Mouse (Mus musculus): Measurements from ENCODE around the gene Mt1.

Gene Mt1

GRCm38 (mm10) chr8:94209639-94210038 lies 30.8 kb downstream of the Mt1 start:
- no peak for DNase-seq

DNA sequence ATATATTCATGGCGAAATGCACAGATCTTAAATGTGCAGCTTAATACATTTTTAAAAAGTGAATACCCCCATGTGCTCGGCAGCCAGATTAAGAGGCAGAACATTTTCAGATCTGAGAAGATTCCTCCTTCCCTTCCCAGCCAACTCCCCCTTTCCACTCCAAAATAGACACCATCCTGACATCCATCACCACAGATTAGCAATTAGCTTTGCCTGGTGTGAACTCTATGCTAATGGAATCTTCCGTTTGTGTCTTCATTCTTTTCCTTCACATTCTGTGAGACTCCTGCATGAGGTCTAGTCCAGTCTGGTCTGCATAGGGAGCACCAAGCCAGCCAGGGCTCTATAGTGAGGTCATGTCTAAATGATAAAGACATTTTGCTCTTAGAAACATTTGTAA lies 31.3 kb downstream of the Mt1 start:
- no peak for DNase-seq

- DNase-seq = no peak
Measured at GRCm38 (mm10) chr8:94213819-94214218, 34.9 kb downstream of the Mt1 start.

- DNase-seq = peak; percentile 99
Measured at GRCm38 (mm10) chr8:94214252-94215173, 35.6 kb downstream of the Mt1 start, which contains the start of gene Nup93. Nup93 (plus strand) TSS chr8:94214564.

DNA sequence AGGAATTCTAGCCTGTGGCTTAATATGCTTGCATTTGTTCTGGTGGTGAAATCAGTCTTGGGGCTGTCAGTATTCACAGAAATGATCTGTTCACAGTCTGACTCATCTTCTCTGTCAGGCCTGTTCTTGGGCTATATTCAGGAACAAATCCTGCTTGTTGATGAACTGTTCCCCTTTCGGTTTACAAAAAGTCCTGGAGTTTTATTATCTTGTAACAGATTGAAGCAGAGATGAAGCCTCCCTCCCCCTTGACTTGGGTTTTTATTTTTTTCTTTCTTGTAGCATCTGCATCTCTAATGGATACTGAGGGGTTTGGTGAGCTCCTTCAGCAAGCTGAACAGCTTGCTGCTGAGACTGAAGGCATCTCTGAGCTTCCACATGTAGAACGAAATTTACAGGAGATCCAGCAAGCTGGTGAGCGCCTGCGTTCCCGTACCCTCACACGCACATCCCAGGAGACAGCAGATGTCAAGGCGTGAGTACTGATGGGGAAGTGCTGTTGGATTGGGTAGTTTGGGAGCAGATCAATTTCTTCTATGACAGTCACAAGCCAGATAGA lies 48.6 kb downstream of the Mt1 start:
- DNase-seq = no peak

Data from lung, postnatal 10 days (tissue).